Mouse (Mus musculus) limb, embryonic 13.5 days (tissue): Measurements from ENCODE around the gene Ezr. TPM values are rescaled to one million over a fixed set of nuclear protein-coding genes. Genes with fewer than 3 reads are reported as not detected.
A peak's percentile ranks its signal among the peaks of the same experiment; 100 is the strongest.

Experiments
- ATAC-seq: fragments of 200-750 bp; cut with Nextera tagmentation; 2 replicates; pipeline ENCODE4 v1.8.0; 2017; ENCODE audit warnings: low read depth, moderate number of reproducible peaks, moderate TSS enrichment; ENCODE audit not compliant: low FRiP score
- H3K27ac ChIP-seq: fragments of 300-500 bp; sonication (generic); 2 replicates; pipeline ENCODE4 v1.5.1; 2015; ENCODE audit warnings: inconsistent platforms, mild to moderate bottlenecking, moderate library complexity
- H3K27me3 ChIP-seq: fragments of 300-500 bp; sonication (generic); 2 replicates; pipeline ENCODE4 v1.6.1; 2015; ENCODE audit warnings: mild to moderate bottlenecking, inconsistent platforms
- H3K36me3 ChIP-seq: fragments of 300-500 bp; sonication (generic); 2 replicates; pipeline ENCODE4 v1.6.1; 2015; ENCODE audit warnings: inconsistent platforms, mild to moderate bottlenecking, moderate library complexity
- H3K4me1 ChIP-seq: fragments of 300-500 bp; sonication (generic); 2 replicates; pipeline ENCODE4 v1.6.1; 2015; ENCODE audit warnings: inconsistent platforms
- H3K4me2 ChIP-seq: fragments of 300-500 bp; sonication (generic); replicated peaks from 2 replicates; pipeline ENCODE4 v1.6.1; 2015; ENCODE audit warnings: inconsistent platforms, mild to moderate bottlenecking, moderate library complexity
- H3K4me3 ChIP-seq: fragments of 300-500 bp; sonication (generic); 2 replicates; pipeline ENCODE4 v1.5.1; 2015; ENCODE audit warnings: moderate library complexity, mild to moderate bottlenecking, inconsistent platforms
- H3K9ac ChIP-seq: fragments of 300-500 bp; sonication (generic); 2 replicates; pipeline ENCODE4 v1.6.1; 2015; ENCODE audit warnings: mild to moderate bottlenecking, inconsistent platforms
- H3K9me3 ChIP-seq: fragments of 300-500 bp; sonication (generic); 2 replicates; pipeline ENCODE4 v1.6.1; 2016; ENCODE audit warnings: inconsistent platforms
- WGBS: fragments of 180-500 bp; shearing (Covaris S2); methylation state at CpG from one replicate; pipeline ENCODE4 v1.1.7; 2015; 5-methylcytosine and 5-hydroxymethylcytosine counted together
- polyA plus RNA-seq: library from polyadenylated mRNA; unstranded; fragments of >200 nt; fragmentation: Nextera tagmentation; extraction: Ambion mirVana; gene quantifications from 2 replicates; pipeline ENCODE4 v1.2.1, GENCODE M21; 2015

Ezr gene
- polyA plus RNA-seq, 1 experiment from 2014 or later = 51.9 TPM

DNA sequence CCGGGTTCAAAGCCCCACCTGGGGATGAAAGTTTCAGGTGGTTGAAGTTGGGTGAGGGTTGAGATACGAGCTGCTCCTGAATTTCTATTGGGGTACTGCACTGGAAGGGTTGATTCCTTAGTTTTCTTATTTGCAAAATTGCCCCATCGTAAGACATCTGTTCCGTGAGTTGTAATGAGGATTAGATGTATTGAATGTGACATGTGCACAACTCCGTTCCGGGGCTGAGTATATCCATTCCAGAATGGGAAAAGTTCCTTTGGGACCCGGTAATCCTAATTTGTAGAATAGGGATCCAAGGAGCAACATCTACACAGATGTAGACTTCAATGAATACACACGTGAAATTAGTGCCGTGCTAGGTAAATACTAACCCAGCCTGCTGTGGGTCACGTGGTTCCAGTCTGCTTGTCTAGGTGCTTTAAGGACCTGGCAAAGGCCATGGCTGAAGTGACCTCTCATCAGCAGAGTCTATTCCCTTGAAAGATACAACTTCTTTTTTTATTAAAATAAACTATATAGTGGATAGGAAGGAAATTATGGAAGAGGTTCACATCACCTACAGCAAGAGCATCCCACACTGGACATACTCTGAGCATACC, 1.3 kb upstream of the Ezr start:
- 52% methylated on average over 10 of the region's 10 CpGs for WGBS
- no peak overlapping the region for H3K27ac ChIP-seq
- no peak overlapping the region for H3K9ac ChIP-seq
- ATAC-seq = no peak
- peaks cover 22% of the 10 kb centered on the region for H3K27me3 ChIP-seq
- no peaks in the 10 kb centered on the region for H3K9me3 ChIP-seq
- H3K4me1 ChIP-seq = peaks cover 29% of the 10 kb centered on the region
- peak overlapping the region; percentile 74 for H3K4me2 ChIP-seq
- H3K36me3 ChIP-seq = no peaks in the 10 kb centered on the region
- H3K4me3 ChIP-seq = peak overlapping the region; percentile 76

DNA sequence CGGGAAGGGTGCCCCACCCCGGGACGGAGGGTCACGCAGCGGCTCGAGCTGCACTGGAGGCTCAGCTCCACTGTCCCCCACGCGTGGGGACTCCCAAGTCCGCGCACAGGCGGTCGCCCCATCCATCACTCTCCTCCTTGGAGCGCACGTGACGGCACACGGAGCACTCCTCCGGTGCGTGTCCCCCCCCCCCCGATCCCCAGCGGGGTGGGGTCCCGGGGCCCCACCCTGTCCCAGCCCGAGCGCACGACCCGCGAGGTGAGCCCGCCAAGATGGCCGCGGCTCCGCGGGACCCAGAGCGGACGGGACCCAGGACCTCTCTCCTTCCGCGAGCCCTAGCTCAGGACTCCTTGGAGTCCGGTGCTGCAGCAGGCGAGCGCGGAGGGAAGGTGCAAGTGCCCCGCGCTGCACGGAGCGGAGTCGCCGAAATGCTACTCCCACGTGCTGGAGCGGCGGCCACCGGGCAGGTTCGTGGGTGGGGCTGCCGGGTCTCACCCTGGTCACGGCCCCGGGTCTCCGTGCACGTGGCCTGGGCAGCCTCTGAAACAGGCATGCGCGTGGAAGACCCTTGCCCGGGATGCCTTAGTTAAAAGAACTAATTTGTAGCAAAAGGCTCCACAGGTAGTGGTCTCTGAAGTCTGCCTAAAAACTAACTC, 550 bp upstream of the Ezr start:
- no peaks in the 10 kb centered on the region for H3K36me3 ChIP-seq
- under 1% methylated on average over 45 of the region's 58 CpGs for WGBS
- ATAC-seq = peak; percentile 80
- peaks cover 22% of the 10 kb centered on the region for H3K27me3 ChIP-seq
- H3K9me3 ChIP-seq = no peaks in the 10 kb centered on the region
- H3K4me1 ChIP-seq = peaks cover 32% of the 10 kb centered on the region
- H3K9ac ChIP-seq = peak overlapping the region; percentile 78
- peak overlapping the region; percentile 74 for H3K4me2 ChIP-seq
- peak overlapping the region; percentile 88 for H3K27ac ChIP-seq
- H3K4me3 ChIP-seq = peak overlapping the region; percentile 76

DNA sequence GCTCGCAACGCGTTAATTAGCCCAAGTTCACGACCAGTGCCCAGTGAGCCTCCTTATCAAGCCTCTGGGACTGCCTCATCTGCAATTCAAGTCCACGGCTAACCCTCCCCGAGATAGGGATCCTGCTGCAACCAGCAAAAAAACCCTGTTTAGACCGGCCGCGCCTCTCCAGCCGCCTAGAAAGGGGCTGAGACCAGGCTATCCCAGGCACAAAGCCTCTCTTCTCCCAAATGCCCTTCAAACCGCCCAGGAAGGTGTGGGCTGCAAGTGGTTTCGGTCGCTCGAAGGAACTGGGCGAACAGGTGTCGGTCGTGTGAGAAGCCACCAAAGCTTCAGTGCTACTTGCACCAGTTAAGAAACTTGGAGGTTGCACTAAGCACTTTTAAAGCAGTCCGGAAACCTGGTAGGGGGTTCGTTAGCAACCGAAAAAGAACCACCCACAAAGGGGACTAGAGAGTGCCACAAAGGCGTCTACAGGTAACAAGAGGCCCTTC, 504 bp downstream of the Ezr start:
- Histone ChIP-seq H3K4me2 (peak overlapping the region; percentile 74), H3K27me3 (peaks cover 22% of the 10 kb centered on the region), H3K9me3 (no peaks in the 10 kb centered on the region), H3K4me3 (peak overlapping the region; percentile 76), H3K27ac (0 out of 2 replicates have a peak overlapping the region, but pooled peaks have one; percentile 88), H3K4me1 (peaks cover 40% of the 10 kb centered on the region), H3K9ac (peak overlapping the region; percentile 78), H3K36me3 (no peaks in the 10 kb centered on the region)
- WGBS = under 1% methylated on average over 21 of the region's 21 CpGs
- ATAC-seq = 0 out of 2 replicates have a peak, but pooled peaks have one; percentile 2

- Histone ChIP-seq H3K9me3 (no peaks in the 10 kb centered on the region), H3K4me3 (peak overlapping the region; percentile 76), H3K4me1 (peaks cover 48% of the 10 kb centered on the region), H3K9ac (no peak overlapping the region), H3K4me2 (peak overlapping the region; percentile 74), H3K27me3 (peaks cover 22% of the 10 kb centered on the region), H3K27ac (no peak overlapping the region), H3K36me3 (no peaks in the 10 kb centered on the region)
- ATAC-seq = no peak
- WGBS = 60% methylated on average over 6 of the region's 6 CpGs
Measured at GRCm38 (mm10) chr17:6781273-6781672, 1.3 kb downstream of the Ezr start.

- Histone ChIP-seq H3K4me2 (peak overlapping the region; percentile 74), H3K4me3 (peak overlapping the region; percentile 76; the same call in 1 of the 2 replicates), H3K27me3 (peaks cover 22% of the 10 kb centered on the region), H3K4me1 (peaks cover 54% of the 10 kb centered on the region), H3K36me3 (no peaks in the 10 kb centered on the region), H3K9me3 (no peaks in the 10 kb centered on the region), H3K9ac (no peak overlapping the region), H3K27ac (no peak overlapping the region)
- WGBS = 53% methylated on average over 4 of the region's 4 CpGs
- no peak for ATAC-seq
Measured at GRCm38 (mm10) chr17:6780521-6781115, 2.0 kb downstream of the Ezr start.

- Histone ChIP-seq H3K4me1 (peaks cover 54% of the 10 kb centered on the region), H3K4me2 (peak overlapping the region; percentile 74), H3K27me3 (peaks cover 22% of the 10 kb centered on the region), H3K36me3 (no peaks in the 10 kb centered on the region; the same call in 1 of the 2 replicates), H3K9ac (no peak overlapping the region; the same call in 1 of the 2 replicates), H3K27ac (peak overlapping the region; percentile 73), H3K4me3 (peak overlapping the region; percentile 49; the same call in 1 of the 2 replicates), H3K9me3 (no peaks in the 10 kb centered on the region)
- no peak for ATAC-seq
- WGBS = 14% methylated on average over 7 of the region's 7 CpGs
Measured at GRCm38 (mm10) chr17:6779632-6780031, 3.0 kb downstream of the Ezr start.

DNA sequence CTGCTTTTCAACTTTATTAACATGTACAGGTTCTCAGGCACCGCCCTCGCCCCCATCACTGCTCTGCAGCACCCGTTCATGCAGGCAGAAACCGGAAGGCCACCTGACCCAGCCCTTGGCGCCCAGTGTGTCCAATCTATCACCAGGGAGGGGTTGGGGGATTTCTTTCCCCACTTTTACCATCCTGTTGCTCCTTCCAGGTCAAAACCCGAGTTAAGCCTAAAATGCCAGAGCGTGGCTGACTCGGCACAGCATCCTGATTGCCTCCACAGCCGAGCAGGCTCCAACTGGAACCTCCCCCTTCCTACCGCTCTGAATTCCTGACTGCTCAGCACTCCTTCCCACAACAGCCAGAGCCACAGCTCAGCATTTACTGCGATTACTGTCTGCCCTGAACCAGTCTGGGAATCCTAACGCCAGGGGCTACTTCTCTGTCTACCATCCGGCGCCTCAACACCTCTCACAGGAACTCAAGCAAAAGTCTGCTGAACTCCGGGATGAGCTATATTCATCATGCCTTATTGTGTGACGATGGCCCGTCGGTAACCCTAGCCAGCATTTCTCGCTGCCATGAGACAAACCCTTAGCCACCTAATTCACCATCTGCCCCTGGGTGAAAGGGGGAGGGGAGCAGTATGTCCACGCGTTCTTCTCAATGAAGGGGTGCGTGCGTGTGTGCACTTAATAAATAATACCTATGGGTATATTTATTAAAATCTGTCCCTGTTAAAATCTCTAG, 3.6 kb downstream of the Ezr start:
- H3K9ac ChIP-seq = peak overlapping the region; percentile 62
- peak overlapping the region; percentile 74 for H3K4me2 ChIP-seq
- H3K4me3 ChIP-seq = peak overlapping the region; percentile 49
- H3K36me3 ChIP-seq = no peaks in the 10 kb centered on the region; the same call in 1 of the 2 replicates
- 3% methylated on average over 23 of the region's 23 CpGs for WGBS
- peak overlapping the region; percentile 73 for H3K27ac ChIP-seq
- peaks cover 22% of the 10 kb centered on the region for H3K27me3 ChIP-seq
- no peaks in the 10 kb centered on the region for H3K9me3 ChIP-seq
- H3K4me1 ChIP-seq = peaks cover 54% of the 10 kb centered on the region
- peak; percentile 60 for ATAC-seq

DNA sequence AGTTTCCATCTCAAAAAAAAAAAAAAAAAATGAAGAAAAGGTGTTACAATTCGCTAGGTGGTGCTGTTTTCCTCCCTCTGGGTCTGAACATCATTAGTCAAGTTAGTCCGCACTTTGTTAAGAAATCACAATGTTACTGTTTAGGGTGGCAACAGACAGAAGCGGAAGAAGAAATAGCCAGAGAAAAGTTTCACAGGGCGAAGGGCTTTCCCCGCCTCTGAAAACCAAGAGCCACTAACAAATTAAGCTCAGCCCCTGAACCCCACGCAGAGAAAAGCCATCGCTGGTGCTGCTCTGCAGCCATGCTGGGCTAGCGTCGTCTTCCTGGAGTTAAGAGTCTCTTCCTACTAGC, 4.3 kb downstream of the Ezr start:
- no peak for ATAC-seq
- peak overlapping the region; percentile 62; the same call in 1 of the 2 replicates for H3K9ac ChIP-seq
- peaks cover 22% of the 10 kb centered on the region for H3K27me3 ChIP-seq
- H3K4me2 ChIP-seq = peak overlapping the region; percentile 74
- peak overlapping the region; percentile 73; the same call in 1 of the 2 replicates for H3K27ac ChIP-seq
- peaks cover 54% of the 10 kb centered on the region for H3K4me1 ChIP-seq
- no peaks in the 10 kb centered on the region; the same call in 1 of the 2 replicates for H3K36me3 ChIP-seq
- peak overlapping the region; percentile 49 for H3K4me3 ChIP-seq
- 1% methylated on average over 9 of the region's 9 CpGs for WGBS
- no peaks in the 10 kb centered on the region for H3K9me3 ChIP-seq

DNA sequence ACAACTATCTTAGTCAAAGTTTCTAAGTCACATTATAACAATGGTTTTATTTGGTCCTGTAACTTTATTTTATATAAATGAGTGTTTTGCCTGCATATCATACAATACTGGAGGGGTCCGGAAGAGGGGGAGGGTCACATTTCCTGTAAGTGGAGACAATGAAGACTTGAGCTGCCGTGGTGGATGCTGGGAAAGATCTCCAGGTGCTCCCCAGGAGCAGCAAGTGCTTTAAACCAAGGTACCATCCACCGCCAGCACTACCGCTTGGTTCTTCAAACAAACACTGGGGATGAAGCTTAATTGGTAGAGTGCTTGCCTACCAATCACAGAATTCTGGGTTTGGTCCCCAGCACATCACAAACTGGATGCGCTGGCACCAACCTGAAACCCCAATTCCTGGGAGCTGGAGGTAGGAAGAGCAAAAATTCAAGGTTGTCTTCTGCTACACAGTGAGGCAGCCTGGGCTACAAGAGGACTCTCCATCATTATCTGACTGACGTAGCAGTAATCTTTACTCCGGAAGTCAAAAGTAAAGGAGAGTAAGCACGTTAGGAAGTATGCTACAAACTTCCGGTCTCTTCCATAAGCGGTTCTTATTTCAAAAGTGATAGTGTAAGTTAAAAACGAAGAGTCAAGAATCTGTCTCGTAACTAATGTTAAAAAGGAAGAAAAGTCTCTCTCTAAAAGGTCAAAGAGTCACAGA, 4.8 kb downstream of the Ezr start:
- Histone ChIP-seq H3K9ac (no peak overlapping the region), H3K27ac (no peak overlapping the region), H3K4me2 (peak overlapping the region; percentile 74), H3K4me1 (peaks cover 54% of the 10 kb centered on the region), H3K4me3 (0 out of 2 replicates have a peak overlapping the region, but pooled peaks have one; percentile 49), H3K9me3 (no peaks in the 10 kb centered on the region), H3K36me3 (no peaks in the 10 kb centered on the region; the same call in 1 of the 2 replicates), H3K27me3 (peaks cover 22% of the 10 kb centered on the region)
- ATAC-seq = no peak
- WGBS = 63% methylated on average over 12 of the region's 12 CpGs

DNA sequence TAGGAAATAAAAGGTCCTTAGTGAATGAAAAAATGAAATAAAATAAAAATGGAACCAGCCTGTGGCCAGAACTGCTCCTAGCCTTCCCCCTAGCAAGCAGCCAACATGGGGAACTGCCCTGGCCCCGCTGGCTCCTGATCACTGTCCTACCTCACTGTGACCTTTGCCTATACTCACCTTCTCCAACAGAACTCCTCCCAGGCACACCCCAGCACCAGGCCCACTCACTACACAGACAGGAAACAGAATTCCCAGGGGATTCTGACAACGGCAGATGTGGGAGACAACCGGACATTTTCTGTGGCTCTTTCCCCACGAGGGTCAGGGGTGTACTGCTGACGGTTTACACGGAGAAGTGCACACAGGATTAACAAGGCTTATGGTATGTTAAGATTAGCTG, 5.5 kb downstream of the Ezr start:
- H3K27ac ChIP-seq = no peak overlapping the region
- H3K4me2 ChIP-seq = no peak overlapping the region
- no peak for ATAC-seq
- no peak overlapping the region for H3K9ac ChIP-seq
- no peaks in the 10 kb centered on the region; the same call in 1 of the 2 replicates for H3K36me3 ChIP-seq
- peaks cover 21% of the 10 kb centered on the region for H3K27me3 ChIP-seq
- H3K4me3 ChIP-seq = no peak overlapping the region
- WGBS = 74% methylated on average over 6 of the region's 6 CpGs
- H3K9me3 ChIP-seq = no peaks in the 10 kb centered on the region
- H3K4me1 ChIP-seq = peaks cover 52% of the 10 kb centered on the region

DNA sequence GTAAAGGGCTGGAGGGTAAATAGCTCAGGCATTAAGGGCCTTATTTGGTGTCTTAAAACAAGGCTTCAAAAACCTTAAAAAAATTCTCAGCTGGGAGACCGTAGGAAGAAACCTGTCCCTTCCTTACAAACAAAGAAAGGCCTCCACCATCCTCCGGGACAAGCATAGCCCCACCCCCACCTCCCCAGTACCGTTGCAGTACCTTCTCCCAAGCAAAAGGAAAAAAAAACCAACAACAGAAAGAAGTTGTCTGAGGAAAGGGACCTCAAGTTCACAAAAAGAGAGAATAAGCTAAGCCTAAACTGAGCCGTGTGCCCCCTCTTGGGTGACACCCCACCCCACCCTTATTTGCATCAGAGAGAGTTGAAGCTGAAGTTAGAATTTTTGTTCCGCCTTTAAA, 6.0 kb downstream of the Ezr start:
- H3K36me3 ChIP-seq = no peaks in the 10 kb centered on the region; the same call in 1 of the 2 replicates
- 35% methylated on average over 5 of the region's 5 CpGs for WGBS
- no peak overlapping the region for H3K4me2 ChIP-seq
- peak overlapping the region; percentile 23; the same call in 1 of the 2 replicates for H3K27ac ChIP-seq
- H3K9ac ChIP-seq = peak overlapping the region; percentile 43; the same call in 1 of the 2 replicates
- H3K4me1 ChIP-seq = peaks cover 53% of the 10 kb centered on the region
- H3K4me3 ChIP-seq = no peak overlapping the region
- peaks cover 18% of the 10 kb centered on the region for H3K27me3 ChIP-seq
- H3K9me3 ChIP-seq = no peaks in the 10 kb centered on the region
- ATAC-seq = no peak
